Mouse (Mus musculus): Measurements from ENCODE around the gene Klf1. TPM values are rescaled to one million over a fixed set of nuclear protein-coding genes. Genes with fewer than 3 reads are reported as not detected.

Gene Klf1
- total RNA-seq, 1 experiment, result 0.31 TPM

DNA sequence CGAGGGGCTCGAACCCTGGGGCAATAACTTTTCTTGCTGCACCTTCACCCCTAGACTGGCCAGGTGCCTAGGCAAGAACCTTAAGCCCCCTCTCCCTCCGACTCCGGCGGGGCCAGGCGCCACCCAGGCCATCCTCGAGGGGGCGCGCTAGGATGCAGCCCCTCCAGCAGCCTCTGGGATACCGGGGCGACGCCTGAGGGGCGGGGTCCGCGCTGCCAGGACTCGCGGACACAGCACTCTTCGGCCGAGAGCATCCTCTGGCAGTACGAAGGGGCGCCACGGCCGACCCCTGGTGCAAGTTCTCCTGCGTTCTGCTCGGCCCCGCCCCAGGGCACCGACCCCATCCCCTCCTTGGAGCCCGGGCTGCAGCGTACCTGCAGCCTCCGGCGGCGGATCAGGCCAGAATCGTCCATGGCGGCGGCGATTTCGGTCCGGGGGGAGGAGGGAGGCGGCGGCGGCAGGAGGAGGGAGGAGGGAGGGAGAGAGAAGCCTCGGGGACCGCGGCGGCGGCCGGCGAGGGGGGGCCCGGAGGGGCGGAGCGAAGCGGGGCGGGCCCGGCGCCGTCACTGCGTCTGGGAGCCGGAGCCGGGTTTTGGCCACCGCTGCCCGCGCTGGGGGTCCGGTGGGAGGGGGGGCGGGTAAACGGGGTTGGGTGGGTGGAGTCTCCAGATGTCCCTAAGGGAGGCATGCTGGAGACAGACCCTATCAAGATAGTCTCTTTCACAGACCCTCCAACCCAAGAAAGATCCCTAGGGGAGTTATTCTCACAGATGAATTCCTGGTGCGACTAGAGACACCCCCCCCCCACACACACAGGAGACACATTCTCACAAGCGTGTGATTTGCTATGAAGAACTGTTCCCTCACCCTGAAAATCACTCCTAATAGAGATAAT, 44.2 kb downstream of the Klf1 start:
- Histone ChIP-seq H3K36me3 (ENCODE audit: control insufficient read depth, insufficient read depth, low read length, poor library complexity, severe bottlenecking) (no peaks in the 10 kb centered on the region), H3K27ac (ENCODE audit: insufficient read depth, low read depth, low read length, poor library complexity, severe bottlenecking) (peak overlapping the region; percentile 36; the same call in 1 of the 2 replicates), H3K9ac (ENCODE audit: insufficient read depth, low read depth, low read length, poor library complexity, severe bottlenecking) (peak overlapping the region; percentile 40; the same call in 1 of the 2 replicates), H3K9me3 (ENCODE audit: control insufficient read depth, insufficient read depth, low read depth, low read length) (no peaks in the 10 kb centered on the region), H3K4me1 (ENCODE audit: control insufficient read depth in 2 of 2, insufficient read depth in 2 of 2, low read length in 2 of 2, poor library complexity in 1 of 2) (peaks cover 2 to 5% of the 10 kb centered on the region in 2 experiments; a peak in 1 of 4 replicates), H3K4me3 (ENCODE audit: insufficient read depth in 1 of 2, low read depth in 1 of 2, low read length in 2 of 2, poor library complexity in 1 of 2, severe bottlenecking in 1 of 2) (peak overlapping the region; percentile 72 to 93)
- DNase-seq (ENCODE audit: low read depth, low spot score), result no peak
- in situ Hi-C loops (cut with MboI; ENCODE audit: low sequenced_read_pairs in 2 of 2, unreplicated experiment in 2 of 2), result no loop called here
- TF ChIP-seq HCFC1 (IDR thresholded peaks at IDR 0.05; ENCODE audit: borderline replicate concordance, insufficient read depth, low read length) (no peak), ZC3H11A (IDR thresholded peaks at IDR 0.05; ENCODE audit: borderline replicate concordance, low read depth, low read length) (no peak), ZNF384 (IDR thresholded peaks at IDR 0.05; ENCODE audit: low read depth, low read length) (no peak), CHD2 (IDR thresholded peaks at IDR 0.05; ENCODE audit: low read depth, low read length) (no peak), MAFK (IDR thresholded peaks at IDR 0.05; ENCODE audit: insufficient read depth, low read depth, low read length) (no peak)

DNA sequence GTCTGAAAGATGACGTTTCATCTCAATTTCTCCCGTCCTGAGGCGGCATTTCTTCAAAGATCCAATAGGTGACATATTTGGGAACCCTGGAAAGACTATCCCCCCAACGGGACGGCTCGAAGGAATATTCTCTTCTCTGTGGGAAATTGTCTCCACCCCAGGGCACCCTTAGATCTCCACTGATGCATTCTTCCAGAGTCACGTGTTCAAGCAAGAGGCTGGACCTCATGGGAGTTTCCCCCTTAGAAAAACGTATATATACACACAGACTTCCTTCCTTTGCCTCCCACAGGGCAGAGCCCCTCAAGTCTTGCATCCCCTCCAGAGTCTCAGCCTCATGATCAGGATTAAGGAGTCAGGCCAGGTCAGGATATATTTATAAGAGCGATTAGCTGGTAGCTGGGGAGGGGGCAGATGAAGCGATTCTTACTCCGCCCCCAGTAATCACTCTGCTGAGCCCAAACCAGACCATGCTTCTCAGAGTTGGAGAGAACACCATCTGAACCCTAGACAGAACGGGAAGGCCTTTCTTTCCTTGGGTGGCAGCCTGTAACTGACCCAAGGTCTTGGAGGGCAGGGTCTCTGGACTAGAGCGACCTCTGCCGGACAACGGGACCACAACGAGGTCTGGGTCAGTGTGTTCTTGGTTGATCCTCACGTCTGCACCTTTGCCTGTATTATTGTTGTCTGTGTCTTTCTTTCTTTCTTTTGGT, 45.0 kb downstream of the Klf1 start, which contains the start of gene Rtbdn:
Gene Rtbdn, plus strand, starts transcription at position 464 of the 713 bp plus-strand sequence.
- Histone ChIP-seq H3K9me3 (ENCODE audit: control insufficient read depth, insufficient read depth, low read depth, low read length) (no peaks in the 10 kb centered on the region), H3K4me1 (ENCODE audit: control insufficient read depth in 2 of 2, insufficient read depth in 2 of 2, low read length in 2 of 2, poor library complexity in 1 of 2) (peaks cover 2 to 5% of the 10 kb centered on the region in 2 experiments; a peak in 1 of 4 replicates), H3K9ac (ENCODE audit: insufficient read depth, low read depth, low read length, poor library complexity, severe bottlenecking) (peak within 1 kb of the TSS; percentile 40; the same call in 1 of the 2 replicates), H3K36me3 (ENCODE audit: control insufficient read depth, insufficient read depth, low read length, poor library complexity, severe bottlenecking) (no peaks in the 10 kb centered on the region), H3K27ac (ENCODE audit: insufficient read depth, low read depth, low read length, poor library complexity, severe bottlenecking) (peak within 1 kb of the TSS; percentile 36; the same call in 1 of the 2 replicates), H3K4me3 (ENCODE audit: insufficient read depth in 1 of 2, low read depth in 1 of 2, low read length in 2 of 2, poor library complexity in 1 of 2, severe bottlenecking in 1 of 2) (peak within 1 kb of the TSS; percentile 72 to 93)
- in situ Hi-C loops (cut with MboI; ENCODE audit: low sequenced_read_pairs in 2 of 2, unreplicated experiment in 2 of 2), result no loop called here
- no peak for DNase-seq (ENCODE audit: low read depth, low spot score)
- TF ChIP-seq MAFK (IDR thresholded peaks at IDR 0.05; ENCODE audit: insufficient read depth, low read depth, low read length) (no peak), ZC3H11A (IDR thresholded peaks at IDR 0.05; ENCODE audit: borderline replicate concordance, low read depth, low read length) (no peak)

DNA sequence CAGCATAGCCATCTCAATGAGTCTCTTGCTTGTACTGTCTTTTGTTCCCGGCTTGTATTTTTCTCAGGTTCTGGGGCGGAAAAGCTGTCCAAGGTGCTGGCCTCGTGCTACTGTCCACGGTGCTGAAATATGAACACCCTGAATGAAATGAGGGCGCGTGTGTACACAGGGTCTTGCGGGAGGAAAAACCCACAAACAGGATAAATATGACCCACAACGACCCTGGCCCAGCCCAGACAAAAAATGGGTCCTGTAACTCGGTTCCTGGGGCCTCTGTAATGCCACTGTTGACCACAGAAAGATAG, 45.5 kb downstream of the Klf1 start:
- TF ChIP-seq HCFC1 (IDR thresholded peaks at IDR 0.05; ENCODE audit: borderline replicate concordance, insufficient read depth, low read length), result no peak
- TF ChIP-seq ZC3H11A (IDR thresholded peaks at IDR 0.05; ENCODE audit: borderline replicate concordance, low read depth, low read length), result no peak
- TF ChIP-seq CHD2 (IDR thresholded peaks at IDR 0.05; ENCODE audit: low read depth, low read length), result no peak
- TF ChIP-seq MAFK (IDR thresholded peaks at IDR 0.05; ENCODE audit: insufficient read depth, low read depth, low read length), result no peak
- TF ChIP-seq ZNF384 (IDR thresholded peaks at IDR 0.05; ENCODE audit: low read depth, low read length), result no peak
- Histone ChIP-seq H3K9ac (ENCODE audit: insufficient read depth, low read depth, low read length, poor library complexity, severe bottlenecking) (no peak overlapping the region), H3K4me1 (ENCODE audit: control insufficient read depth in 2 of 2, insufficient read depth in 2 of 2, low read length in 2 of 2, poor library complexity in 1 of 2) (peaks cover 2 to 5% of the 10 kb centered on the region in 2 experiments; a peak in 1 of 4 replicates), H3K9me3 (ENCODE audit: control insufficient read depth, insufficient read depth, low read depth, low read length) (no peaks in the 10 kb centered on the region), H3K4me3 (ENCODE audit: insufficient read depth in 1 of 2, low read depth in 1 of 2, low read length in 2 of 2, poor library complexity in 1 of 2, severe bottlenecking in 1 of 2) (no peak overlapping the region), H3K27ac (ENCODE audit: insufficient read depth, low read depth, low read length, poor library complexity, severe bottlenecking) (no peak overlapping the region), H3K36me3 (ENCODE audit: control insufficient read depth, insufficient read depth, low read length, poor library complexity, severe bottlenecking) (no peaks in the 10 kb centered on the region)
- in situ Hi-C loops (cut with MboI; ENCODE audit: low sequenced_read_pairs in 2 of 2, unreplicated experiment in 2 of 2), result no loop called here
- no peak for DNase-seq (ENCODE audit: low read depth, low spot score)

DNA sequence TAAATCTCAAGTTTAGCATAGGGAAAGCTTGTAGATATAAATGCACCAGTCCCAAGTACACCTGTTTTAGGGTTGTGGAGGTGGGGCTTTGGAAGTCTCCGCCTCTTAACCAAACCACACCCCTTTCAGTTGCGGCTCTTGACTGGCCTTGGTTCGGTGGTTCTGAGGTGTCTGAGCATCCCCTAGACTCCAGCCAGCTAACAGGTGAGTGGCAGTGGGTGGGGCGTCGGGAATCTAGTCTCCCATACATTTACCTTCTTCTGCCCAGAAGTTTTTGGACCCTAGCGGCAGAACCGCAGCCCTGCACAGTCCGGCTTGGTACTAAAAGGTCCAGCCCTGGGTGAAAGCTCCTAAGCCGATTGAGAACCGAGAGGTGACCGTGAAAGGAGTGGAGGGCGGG, 48.0 kb downstream of the Klf1 start:
- no peak overlapping the region for H3K9ac ChIP-seq (ENCODE audit: insufficient read depth, low read depth, low read length, poor library complexity, severe bottlenecking)
- no peaks in the 10 kb centered on the region for H3K9me3 ChIP-seq (ENCODE audit: control insufficient read depth, insufficient read depth, low read depth, low read length)
- peaks cover 4 to 7% of the 10 kb centered on the region in 2 experiments; a peak in 2 of 4 replicates for H3K4me1 ChIP-seq (ENCODE audit: control insufficient read depth in 2 of 2, insufficient read depth in 2 of 2, low read length in 2 of 2, poor library complexity in 1 of 2)
- H3K4me3 ChIP-seq (ENCODE audit: insufficient read depth in 1 of 2, low read depth in 1 of 2, low read length in 2 of 2, poor library complexity in 1 of 2, severe bottlenecking in 1 of 2), result no peak overlapping the region
- no peak overlapping the region for H3K27ac ChIP-seq (ENCODE audit: insufficient read depth, low read depth, low read length, poor library complexity, severe bottlenecking)
- no peak for TF ChIP-seq MAFK (IDR thresholded peaks at IDR 0.05; ENCODE audit: insufficient read depth, low read depth, low read length)
- TF ChIP-seq ZC3H11A (IDR thresholded peaks at IDR 0.05; ENCODE audit: borderline replicate concordance, low read depth, low read length), result no peak
- TF ChIP-seq HCFC1 (IDR thresholded peaks at IDR 0.05; ENCODE audit: borderline replicate concordance, insufficient read depth, low read length), result no peak
- no peak for TF ChIP-seq ZNF384 (IDR thresholded peaks at IDR 0.05; ENCODE audit: low read depth, low read length)
- no peak for TF ChIP-seq CHD2 (IDR thresholded peaks at IDR 0.05; ENCODE audit: low read depth, low read length)
- in situ Hi-C loops (cut with MboI; ENCODE audit: low sequenced_read_pairs in 2 of 2, unreplicated experiment in 2 of 2), result loop anchor here in 1 of 2 experiments (25.0 kb wide), 1 partner anchor 463 kb away; no protein-coding TSS in a partner anchor
- no peak for DNase-seq (ENCODE audit: low read depth, low spot score)
- no peaks in the 10 kb centered on the region for H3K36me3 ChIP-seq (ENCODE audit: control insufficient read depth, insufficient read depth, low read length, poor library complexity, severe bottlenecking)

Data from ES-E14 (cell line).